9 mouse cellular contexts compared by ENCODE assay signal in genomic region chr11:83192001-83192400, GRCm38 (mm10). TPM values are rescaled to one million over a fixed set of nuclear protein-coding genes. Genes with fewer than 3 reads are reported as not detected.
A peak's percentile ranks its signal among the peaks of the same experiment; 100 is the strongest.
DNase-seq lines count a peak whose midpoint lies in the region; ATAC-seq lines count a peak whose summit lies in the region.
"Had no signal": no experiment of that assay in that cellular context is flagged by ENCODE, and none has a peak within 500 bp of the region (broad histone marks: within the 10 kb centered on the region; RNA-seq: fewer than 3 reads in every experiment).

No protein-coding gene starts in this region.

- no peaks in the 10 kb centered on the region for H3K4me1 ChIP-seq in brown adipose tissue, adult 24 weeks (ENCODE audit: control insufficient read depth, insufficient read depth, insufficient read length, low read length)
- peaks cover 9% of the 10 kb centered on the region for H3K4me1 ChIP-seq in liver, embryonic 16.5 days (ENCODE audit: control insufficient read depth, low read depth, low read length)

- H3K27ac ChIP-seq in brown adipose tissue, adult 24 weeks (replicated peaks; ENCODE audit: low read depth, low read length): peak overlapping the region; percentile 78
- H3K27ac ChIP-seq in liver, embryonic 16.5 days (ENCODE audit: low read length): peak overlapping the region; percentile 16

- no peaks in the 10 kb centered on the region for H3K9me3 ChIP-seq in liver, embryonic 16.5 days (replicated peaks; ENCODE audit: control insufficient read depth, low read length)
- H3K9me3 ChIP-seq: G1E had no signal

- intact Hi-C loops in heart, postnatal 10 days (cut with DNase I): no loop called here

- H3K4me3 ChIP-seq in brown adipose tissue, adult 24 weeks (ENCODE audit: insufficient read depth, low read depth, low read length): peak overlapping the region; percentile 70
- peak overlapping the region; percentile 62 for H3K4me3 ChIP-seq in liver, embryonic 16.5 days (ENCODE audit: low read depth, low read length)

- peak overlapping the region; percentile 58 for H3K4me2 ChIP-seq in liver, embryonic 16.5 days (ENCODE audit: low read depth, low read length)

- H3K9ac ChIP-seq in liver, embryonic 16.5 days (ENCODE audit: low read depth, low read length): peak overlapping the region; percentile 66

- 21% methylated on average over 3 of the region's 3 CpGs for WGBS in liver, embryonic 16.5 days (ENCODE audit: insufficient replicate concordance)

- peak; percentile 95 for ATAC-seq in liver, embryonic 16.5 days (ENCODE audit: low read depth)

- H3K27me3 ChIP-seq in liver, embryonic 16.5 days (ENCODE audit: control insufficient read depth, insufficient read depth, low read depth, low read length): no peaks in the 10 kb centered on the region

- H3K36me3 ChIP-seq in liver, embryonic 16.5 days (ENCODE audit: control insufficient read depth, insufficient read depth): no peaks in the 10 kb centered on the region; the same call in 1 of the 2 replicates
- H3K36me3 ChIP-seq: G1E had no signal

- peak; percentile 23 to 36 for DNase-seq in cerebellum, postnatal 10 days
- no peak for DNase-seq in cerebellum, postnatal 4 days (ENCODE audit: low spot score in 2 of 2)
- peak; percentile 60 for DNase-seq in 3T3-L1 (ENCODE audit: low read depth, low spot score)
- DNase-seq in heart, postnatal 10 days: peak; percentile 17 to 41
- DNase-seq in spleen, postnatal 4 days (ENCODE audit: low spot score in 2 of 2): peak; percentile 26 to 66
- DNase-seq in urinary bladder, postnatal 25 days (ENCODE audit: low spot score): no peak

RNA-seq across cellular contexts. Expression of gene Slfn3, which starts 0.9 kb away (rescaled TPM):
- 0.75 and 0.95 TPM in 2 replicates for polyA plus RNA-seq in brown adipose tissue, adult 24 weeks (2012; ENCODE audit: insufficient read depth, insufficient read length, missing spikeins)
- total RNA-seq in heart, postnatal 10 days (2021): 1 to 10 TPM; 3.3 to 3.7 TPM
- 2.0 and 2.5 TPM in 2 replicates for polyA plus RNA-seq in liver, embryonic 16.5 days (2015; fragmentation: Nextera tagmentation; extraction: Ambion mirVana)
- polyA plus RNA-seq: G1E had no signal

RNA-seq across cellular contexts. Expression of gene Slfn4, which starts 17.0 kb away (rescaled TPM):
- not detected in 2 replicates for polyA plus RNA-seq in brown adipose tissue, adult 24 weeks (2012; ENCODE audit: insufficient read depth, insufficient read length, missing spikeins)
- total RNA-seq in heart, postnatal 10 days (2021): under 1 TPM; 0.12 to 0.14 TPM
- polyA plus RNA-seq in liver, embryonic 16.5 days (2015; fragmentation: Nextera tagmentation; extraction: Ambion mirVana): 0.99 and 1.2 TPM in 2 replicates
- polyA plus RNA-seq: G1E had no signal

Comparison
In these comparisons a context has a peak if more than half of its experiments do, and no peak if none do; other contexts are left out.
1. DNase-seq: peak in cerebellum, postnatal 10 days (2 of 2), 3T3-L1 (single experiment), heart, postnatal 10 days (2 of 2) and spleen, postnatal 4 days (2 of 2); none in cerebellum, postnatal 4 days (0 of 2) and urinary bladder, postnatal 25 days (single experiment).